Mouse (Mus musculus): ENCODE measurements around the gene Rabgap1l. TPM values are rescaled to one million over a fixed set of nuclear protein-coding genes. Genes with fewer than 3 reads are reported as not detected.

The Rabgap1l gene
- polyA plus RNA-seq, 1 experiment, result 56.5 TPM

DNA sequence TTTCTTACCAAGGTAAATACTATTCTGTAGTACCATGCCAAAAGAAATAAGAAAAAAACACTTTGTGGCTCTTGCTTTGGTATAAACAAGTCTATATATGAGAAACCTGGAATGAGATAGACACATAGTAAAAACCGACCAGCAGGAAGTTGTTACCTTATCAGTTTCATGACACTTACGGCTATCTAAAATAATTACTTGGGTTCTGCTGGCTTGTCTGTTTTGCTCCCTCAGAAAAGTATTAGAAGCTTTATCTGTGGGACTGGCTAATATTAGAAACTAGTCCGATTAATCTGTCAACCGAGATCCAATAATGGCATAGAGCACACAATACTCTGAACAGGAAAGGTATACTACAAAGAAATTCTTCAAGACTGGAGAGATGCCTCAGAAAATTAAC, 79.1 kb downstream of the Rabgap1l start:
- Histone ChIP-seq H3K4me3 (ENCODE audit: control insufficient read depth, insufficient read depth, low read length) (no peak overlapping the region), H3K27ac (ENCODE audit: control insufficient read depth, insufficient read depth, low read length) (no peak overlapping the region), H3K4me1 (replicated peaks; ENCODE audit: control insufficient read depth, insufficient read depth, low read length) (no peaks in the 10 kb centered on the region), H3K36me3 (ENCODE audit: control insufficient read depth, insufficient read depth, low read length) (no peaks in the 10 kb centered on the region), H3K27me3 (ENCODE audit: control insufficient read depth, insufficient read depth, low read length) (no peaks in the 10 kb centered on the region)
- 96% methylated on average over 4 of the region's 4 CpGs for WGBS
- TF ChIP-seq CTCF (IDR thresholded peaks at IDR 0.05; ENCODE audit: borderline replicate concordance, control insufficient read depth, extremely low read depth, insufficient read depth, low read length, poor library complexity) (no peak), POLR2A (IDR thresholded peaks at IDR 0.05; ENCODE audit: control insufficient read depth, extremely low read depth, insufficient read depth, low read length, poor library complexity) (no peak)
- DNase-seq, result no peak

DNA sequence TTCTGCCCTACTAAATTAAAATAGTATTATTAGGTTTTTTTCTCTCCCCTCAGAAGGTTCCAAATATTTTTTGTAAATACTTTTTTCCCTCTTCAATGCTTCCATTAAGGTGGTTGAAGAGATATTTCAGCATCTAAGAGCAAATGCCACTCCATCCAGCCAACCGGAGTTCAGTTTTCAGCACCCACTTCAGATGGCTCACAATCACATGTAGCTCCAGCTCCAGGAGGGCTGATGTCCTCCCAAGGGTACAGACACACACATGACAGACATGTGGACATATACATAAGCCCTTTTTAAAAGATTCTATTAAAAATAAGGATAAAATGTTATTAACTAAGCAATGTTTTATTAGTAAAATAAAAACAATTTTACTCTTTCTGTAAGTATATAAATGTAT, 79.6 kb downstream of the Rabgap1l start:
- Histone ChIP-seq H3K36me3 (ENCODE audit: control insufficient read depth, insufficient read depth, low read length) (no peaks in the 10 kb centered on the region), H3K4me1 (replicated peaks; ENCODE audit: control insufficient read depth, insufficient read depth, low read length) (no peaks in the 10 kb centered on the region), H3K27me3 (ENCODE audit: control insufficient read depth, insufficient read depth, low read length) (no peaks in the 10 kb centered on the region), H3K27ac (ENCODE audit: control insufficient read depth, insufficient read depth, low read length) (no peak overlapping the region), H3K4me3 (ENCODE audit: control insufficient read depth, insufficient read depth, low read length) (no peak overlapping the region)
- WGBS, result 96% methylated on average over 1 of the region's 1 CpGs
- DNase-seq, result no peak
- TF ChIP-seq POLR2A (IDR thresholded peaks at IDR 0.05; ENCODE audit: control insufficient read depth, extremely low read depth, insufficient read depth, low read length, poor library complexity), result no peak

DNA sequence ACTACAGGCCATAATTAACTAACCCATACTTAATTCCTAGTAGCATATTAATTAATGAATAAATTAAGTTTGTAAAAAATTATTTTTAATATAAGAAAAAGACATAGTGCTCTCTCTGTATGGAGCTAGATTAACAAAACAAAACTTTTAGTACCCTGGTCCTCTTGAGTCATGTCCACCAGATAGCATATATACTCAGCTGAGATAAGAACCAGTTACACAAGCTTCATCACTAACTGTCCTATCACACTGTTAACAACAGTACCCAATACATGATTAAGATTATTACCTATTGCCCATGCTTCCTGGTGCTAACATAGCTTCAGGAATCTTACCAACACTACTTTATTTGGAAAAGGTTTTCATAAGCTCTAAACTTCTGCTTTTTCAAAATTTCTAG, 82.5 kb downstream of the Rabgap1l start:
- TF ChIP-seq POLR2A (IDR thresholded peaks at IDR 0.05; ENCODE audit: control insufficient read depth, extremely low read depth, insufficient read depth, low read length, poor library complexity) (no peak), CTCF (IDR thresholded peaks at IDR 0.05; ENCODE audit: borderline replicate concordance, control insufficient read depth, extremely low read depth, insufficient read depth, low read length, poor library complexity) (no peak)
- Histone ChIP-seq H3K27ac (ENCODE audit: control insufficient read depth, insufficient read depth, low read length) (no peak overlapping the region), H3K4me1 (replicated peaks; ENCODE audit: control insufficient read depth, insufficient read depth, low read length) (no peaks in the 10 kb centered on the region), H3K27me3 (ENCODE audit: control insufficient read depth, insufficient read depth, low read length) (no peaks in the 10 kb centered on the region), H3K4me3 (ENCODE audit: control insufficient read depth, insufficient read depth, low read length) (no peak overlapping the region), H3K36me3 (ENCODE audit: control insufficient read depth, insufficient read depth, low read length) (no peaks in the 10 kb centered on the region)
- no peak for DNase-seq

DNA sequence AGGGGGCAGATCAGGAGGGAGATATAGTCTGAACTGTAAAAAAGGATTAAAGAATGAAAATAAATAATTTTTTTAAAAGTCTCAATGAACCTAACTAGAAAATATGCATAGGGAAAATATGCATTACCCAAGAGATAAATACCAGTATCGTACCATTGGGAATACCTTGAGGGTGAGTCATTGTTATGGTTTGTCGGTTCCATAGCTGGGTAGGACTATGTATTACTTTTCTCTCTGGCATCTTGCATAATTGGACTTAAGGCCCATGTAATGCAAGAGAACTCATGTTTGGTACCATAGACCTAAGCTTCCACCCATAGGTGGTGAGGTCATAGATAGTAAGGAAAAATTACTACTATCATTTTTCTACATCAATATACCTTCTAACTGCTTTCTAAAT, 88.4 kb downstream of the Rabgap1l start:
- Histone ChIP-seq H3K4me3 (ENCODE audit: control insufficient read depth, insufficient read depth, low read length) (no peak overlapping the region), H3K27me3 (ENCODE audit: control insufficient read depth, insufficient read depth, low read length) (no peaks in the 10 kb centered on the region), H3K36me3 (ENCODE audit: control insufficient read depth, insufficient read depth, low read length) (no peaks in the 10 kb centered on the region), H3K27ac (ENCODE audit: control insufficient read depth, insufficient read depth, low read length) (no peak overlapping the region), H3K4me1 (replicated peaks; ENCODE audit: control insufficient read depth, insufficient read depth, low read length) (no peaks in the 10 kb centered on the region)
- DNase-seq, result no peak
- no peak for TF ChIP-seq POLR2A (IDR thresholded peaks at IDR 0.05; ENCODE audit: control insufficient read depth, extremely low read depth, insufficient read depth, low read length, poor library complexity)
- TF ChIP-seq CTCF (IDR thresholded peaks at IDR 0.05; ENCODE audit: borderline replicate concordance, control insufficient read depth, extremely low read depth, insufficient read depth, low read length, poor library complexity), result no peak
- 98% methylated on average over 2 of the region's 2 CpGs for WGBS

DNA sequence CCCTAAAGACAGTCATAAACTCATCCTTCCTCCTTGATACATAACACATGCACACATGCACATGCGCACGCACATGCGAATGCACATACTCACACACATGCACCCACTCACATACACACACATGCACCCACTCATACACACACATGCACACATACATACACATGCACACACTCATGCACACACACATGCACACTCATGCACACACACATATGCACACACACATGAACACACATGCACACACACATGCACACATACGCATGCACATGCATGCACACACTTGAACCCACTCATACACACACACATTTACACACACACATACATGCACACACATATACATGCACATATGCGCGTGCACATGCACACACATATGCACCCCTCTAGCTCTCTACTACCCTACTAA, 89.2 kb downstream of the Rabgap1l start:
- H3K36me3 ChIP-seq (ENCODE audit: control insufficient read depth, insufficient read depth, low read length), result no peaks in the 10 kb centered on the region
- DNase-seq, result no peak
- no peaks in the 10 kb centered on the region for H3K4me1 ChIP-seq (replicated peaks; ENCODE audit: control insufficient read depth, insufficient read depth, low read length)
- no peak for TF ChIP-seq POLR2A (IDR thresholded peaks at IDR 0.05; ENCODE audit: control insufficient read depth, extremely low read depth, insufficient read depth, low read length, poor library complexity)
- no peak for TF ChIP-seq CTCF (IDR thresholded peaks at IDR 0.05; ENCODE audit: borderline replicate concordance, control insufficient read depth, extremely low read depth, insufficient read depth, low read length, poor library complexity)
- no peak overlapping the region for H3K4me3 ChIP-seq (ENCODE audit: control insufficient read depth, insufficient read depth, low read length)
- H3K27ac ChIP-seq (ENCODE audit: control insufficient read depth, insufficient read depth, low read length), result no peak overlapping the region
- 98% methylated on average over 6 of the region's 6 CpGs for WGBS
- H3K27me3 ChIP-seq (ENCODE audit: control insufficient read depth, insufficient read depth, low read length), result no peaks in the 10 kb centered on the region

DNA sequence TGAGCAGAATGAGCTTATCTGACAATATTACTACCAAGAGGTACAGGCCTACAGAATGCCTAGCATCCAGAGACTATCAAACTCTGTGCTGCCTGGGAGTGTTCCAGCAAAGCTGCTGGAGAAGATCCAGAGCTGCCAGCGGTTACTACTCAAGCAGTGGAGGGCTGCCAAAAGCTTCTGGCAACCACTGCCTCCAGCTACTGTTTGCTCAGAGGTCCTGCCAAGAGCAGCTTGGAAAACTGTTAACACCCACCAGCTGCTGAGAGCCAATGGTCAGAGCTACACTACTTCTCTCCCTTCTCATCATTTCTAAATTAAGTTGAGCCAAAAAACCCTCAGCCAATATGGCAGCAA, 99.9 kb downstream of the Rabgap1l start:
- 95% methylated on average over 1 of the region's 1 CpGs for WGBS

DNA sequence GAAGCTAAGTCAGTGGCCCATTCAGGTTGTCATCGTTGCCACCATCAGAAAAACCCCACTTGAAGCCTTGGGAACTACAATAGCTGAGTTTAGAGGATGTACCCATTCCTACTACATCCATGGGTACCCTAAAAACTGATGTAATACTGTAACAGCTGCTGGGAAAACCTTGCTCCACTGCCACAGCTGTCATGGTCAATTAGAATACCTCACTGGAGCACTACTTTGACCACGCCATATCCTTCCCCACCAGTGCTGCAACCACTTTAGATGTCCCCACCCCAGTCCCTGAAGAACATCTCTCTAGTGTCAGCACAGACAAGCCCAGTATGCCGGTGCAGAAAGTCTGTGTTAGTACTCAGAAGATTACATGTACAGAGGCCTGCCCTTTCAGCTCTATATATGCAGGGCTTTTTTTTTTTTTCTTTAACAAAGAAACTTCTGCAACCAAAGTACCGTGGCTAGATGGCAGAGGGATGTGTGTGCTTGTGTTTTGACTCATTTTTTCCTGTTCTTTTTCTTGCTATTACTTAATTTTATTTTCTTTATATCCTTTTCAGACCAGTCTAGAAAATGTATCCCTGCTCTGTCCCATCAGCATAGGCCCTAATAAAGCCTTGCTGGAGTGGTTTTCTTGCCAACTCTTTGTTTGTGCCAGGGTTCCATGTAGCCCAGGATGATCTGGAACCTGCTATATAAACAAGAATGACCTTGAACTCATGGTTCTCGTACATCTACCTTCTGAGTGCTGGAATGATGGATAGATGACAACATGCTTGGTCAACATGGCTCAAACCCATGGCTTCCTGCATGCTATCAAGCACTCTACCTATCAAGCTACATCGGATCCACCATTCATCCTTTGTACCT, 100.6 kb downstream of the Rabgap1l start:
- TF ChIP-seq POLR2A (IDR thresholded peaks at IDR 0.05; ENCODE audit: control insufficient read depth, extremely low read depth, insufficient read depth, low read length, poor library complexity) (no peak), CTCF (IDR thresholded peaks at IDR 0.05; ENCODE audit: borderline replicate concordance, control insufficient read depth, extremely low read depth, insufficient read depth, low read length, poor library complexity) (no peak)
- no peak overlapping the region for H3K4me3 ChIP-seq (ENCODE audit: control insufficient read depth, insufficient read depth, low read length)
- no peak overlapping the region for H3K27ac ChIP-seq (ENCODE audit: control insufficient read depth, insufficient read depth, low read length)
- WGBS, result 94% methylated on average over 6 of the region's 6 CpGs
- H3K4me1 ChIP-seq (replicated peaks; ENCODE audit: control insufficient read depth, insufficient read depth, low read length), result no peaks in the 10 kb centered on the region
- no peaks in the 10 kb centered on the region for H3K36me3 ChIP-seq (ENCODE audit: control insufficient read depth, insufficient read depth, low read length)
- H3K27me3 ChIP-seq (ENCODE audit: control insufficient read depth, insufficient read depth, low read length), result no peaks in the 10 kb centered on the region
- DNase-seq, result no peak

More for the DNA sequence above, 99.9 kb downstream of the Rabgap1l start:
- Histone ChIP-seq H3K27me3 (ENCODE audit: control insufficient read depth, insufficient read depth, low read length) (no peaks in the 10 kb centered on the region), H3K36me3 (ENCODE audit: control insufficient read depth, insufficient read depth, low read length) (no peaks in the 10 kb centered on the region), H3K4me3 (ENCODE audit: control insufficient read depth, insufficient read depth, low read length) (no peak overlapping the region), H3K4me1 (replicated peaks; ENCODE audit: control insufficient read depth, insufficient read depth, low read length) (no peaks in the 10 kb centered on the region), H3K27ac (ENCODE audit: control insufficient read depth, insufficient read depth, low read length) (no peak overlapping the region)
- no peak for DNase-seq
- TF ChIP-seq POLR2A (IDR thresholded peaks at IDR 0.05; ENCODE audit: control insufficient read depth, extremely low read depth, insufficient read depth, low read length, poor library complexity) (no peak), CTCF (IDR thresholded peaks at IDR 0.05; ENCODE audit: borderline replicate concordance, control insufficient read depth, extremely low read depth, insufficient read depth, low read length, poor library complexity) (no peak)

Data from thymus, adult 2 months (tissue).